Mouse (Mus musculus) hindbrain, embryonic 11.5 days (tissue): ENCODE data around the gene Klre1. TPM values are rescaled to one million over a fixed set of nuclear protein-coding genes. Genes with fewer than 3 reads are reported as not detected.

Experiments
- ATAC-seq: fragments of 200-750 bp; cut with Nextera tagmentation; 2 replicates; pipeline ENCODE4 v1.8.0; 2017; ENCODE audit warnings: mild to moderate bottlenecking, moderate TSS enrichment, moderate library complexity; ENCODE audit not compliant: low FRiP score
- DNase-seq: peaks from one replicate; pipeline ENCODE4 v3.0.0-alpha.2; 2015; ENCODE audit warnings: low spot score
- H3K27ac ChIP-seq: fragments of 300-500 bp; sonication (generic); 2 replicates; pipeline ENCODE4 v1.5.1; 2014; ENCODE audit warnings: mild to moderate bottlenecking, low read depth, low read length
- H3K27me3 ChIP-seq: fragments of 300-500 bp; sonication (generic); 2 replicates; pipeline ENCODE4 v1.6.1; 2014; ENCODE audit warnings: mild to moderate bottlenecking, low read length, moderate library complexity, mixed read lengths; ENCODE audit not compliant: control insufficient read depth, insufficient read depth
- H3K36me3 ChIP-seq: fragments of 300-500 bp; sonication (generic); 2 replicates; pipeline ENCODE4 v1.6.1; 2014; ENCODE audit warnings: mild to moderate bottlenecking, low read length, moderate library complexity, mixed read lengths; ENCODE audit not compliant: control insufficient read depth, insufficient read depth
- H3K4me1 ChIP-seq: fragments of 300-500 bp; sonication (generic); replicated peaks from 2 replicates; pipeline ENCODE4 v1.6.1; 2014; ENCODE audit warnings: low read length, mixed read lengths; ENCODE audit not compliant: control insufficient read depth, insufficient read depth
- H3K4me2 ChIP-seq: fragments of 300-500 bp; sonication (generic); replicated peaks from 2 replicates; pipeline ENCODE4 v1.6.1; 2014; ENCODE audit warnings: mild to moderate bottlenecking, low read depth, low read length
- H3K4me3 ChIP-seq: fragments of 300-500 bp; sonication (generic); 2 replicates; pipeline ENCODE4 v1.5.1; 2014; ENCODE audit warnings: low read depth, low read length
- H3K9ac ChIP-seq: fragments of 300-500 bp; sonication (generic); 2 replicates; pipeline ENCODE4 v1.6.1; 2014; ENCODE audit warnings: low read depth, low read length
- H3K9me3 ChIP-seq: fragments of 300-500 bp; sonication (generic); 2 replicates; pipeline ENCODE4 v1.6.1; 2016; ENCODE audit warnings: low read length; ENCODE audit not compliant: control insufficient read depth
- WGBS: fragments of 180-500 bp; shearing (Covaris S2); extraction: QIAGEN DNeasy Blood & Tissue Kit; methylation state at CpG from one replicate; pipeline ENCODE4 v1.1.7; 2014; 5-methylcytosine and 5-hydroxymethylcytosine counted together
- polyA plus RNA-seq: library from polyadenylated mRNA; unstranded; fragments of >200 nt; fragmentation: Nextera tagmentation; extraction: Ambion mirVana; gene quantifications from 2 replicates; pipeline ENCODE4 v1.2.1, GENCODE M21; 2014

Klre1 gene
- polyA plus RNA-seq, 1 experiment from 2014 or later, result 0.11 TPM

- Histone ChIP-seq H3K27me3 (no peaks in the 10 kb centered on the region), H3K4me1 (no peaks in the 10 kb centered on the region), H3K27ac (no peak overlapping the region), H3K9me3 (no peaks in the 10 kb centered on the region), H3K4me2 (no peak overlapping the region), H3K4me3 (no peak overlapping the region), H3K36me3 (peaks cover 2% of the 10 kb centered on the region), H3K9ac (no peak overlapping the region)
- DNase-seq, result no peak
- 92% methylated on average over 6 of the region's 6 CpGs for WGBS
- ATAC-seq, result no peak
These were observed 39.1 kb upstream of the Klre1 start for GRCm38 (mm10) chr6:129538555-129538954.

- H3K9ac ChIP-seq, result no peak overlapping the region
- no peak overlapping the region for H3K27ac ChIP-seq
- WGBS, result 46% methylated on average over 9 of the region's 9 CpGs
- peak; percentile 48; the same call in 1 of the 2 replicates for ATAC-seq
- peak; percentile 39 for DNase-seq
- H3K4me1 ChIP-seq, result no peaks in the 10 kb centered on the region
- no peak overlapping the region for H3K4me2 ChIP-seq
- H3K4me3 ChIP-seq, result no peak overlapping the region
- no peaks in the 10 kb centered on the region for H3K27me3 ChIP-seq
- H3K9me3 ChIP-seq, result no peaks in the 10 kb centered on the region
- H3K36me3 ChIP-seq, result peaks cover 2% of the 10 kb centered on the region
These were observed 35.8 kb upstream of the Klre1 start for GRCm38 (mm10) chr6:129541931-129542330.

GRCm38 (mm10) chr6:129542540-129542939 is 35.2 kb upstream of the Klre1 start:
- Histone ChIP-seq H3K36me3 (peaks cover 2% of the 10 kb centered on the region), H3K4me3 (no peak overlapping the region), H3K4me2 (no peak overlapping the region), H3K9ac (no peak overlapping the region), H3K9me3 (no peaks in the 10 kb centered on the region), H3K27me3 (no peaks in the 10 kb centered on the region), H3K4me1 (no peaks in the 10 kb centered on the region), H3K27ac (no peak overlapping the region)
- ATAC-seq (no peak), DNase-seq (no peak)
- WGBS, result 84% methylated on average over 3 of the region's 3 CpGs

- peak; percentile 76 for ATAC-seq
These were observed 33.7 kb upstream of the Klre1 start for GRCm38 (mm10) chr6:129543709-129544606.

GRCm38 (mm10) chr6:129547277-129547676 is 30.4 kb upstream of the Klre1 start:
- ATAC-seq (no peak), DNase-seq (no peak)

More at GRCm38 (mm10) chr6:129543709-129544606, 33.7 kb upstream of the Klre1 start:
- 70% methylated on average over 6 of the region's 6 CpGs for WGBS
- Histone ChIP-seq H3K4me1 (no peaks in the 10 kb centered on the region), H3K9ac (no peak overlapping the region), H3K4me2 (no peak overlapping the region), H3K27me3 (no peaks in the 10 kb centered on the region), H3K4me3 (no peak overlapping the region), H3K36me3 (no peaks in the 10 kb centered on the region; the same call in none of the 2 replicates), H3K27ac (no peak overlapping the region), H3K9me3 (no peaks in the 10 kb centered on the region)
- DNase-seq, result peak; percentile 78

GRCm38 (mm10) chr6:129548009-129548408 is 29.7 kb upstream of the Klre1 start:
- 76% methylated on average over 3 of the region's 3 CpGs for WGBS

More at GRCm38 (mm10) chr6:129547277-129547676, 30.4 kb upstream of the Klre1 start:
- Histone ChIP-seq H3K9ac (no peak overlapping the region), H3K9me3 (no peaks in the 10 kb centered on the region), H3K27me3 (no peaks in the 10 kb centered on the region), H3K4me3 (no peak overlapping the region), H3K4me2 (no peak overlapping the region), H3K4me1 (no peaks in the 10 kb centered on the region), H3K27ac (no peak overlapping the region), H3K36me3 (no peaks in the 10 kb centered on the region)
- WGBS, result 88% methylated on average over 2 of the region's 2 CpGs

GRCm38 (mm10) chr6:129557298-129558023 is 20.2 kb upstream of the Klre1 start:
- H3K27ac ChIP-seq, result no peak overlapping the region
- peak; percentile 39 for DNase-seq
- H3K27me3 ChIP-seq, result no peaks in the 10 kb centered on the region
- H3K36me3 ChIP-seq, result no peaks in the 10 kb centered on the region
- H3K4me1 ChIP-seq, result no peaks in the 10 kb centered on the region
- H3K9ac ChIP-seq, result no peak overlapping the region
- no peak overlapping the region for H3K4me2 ChIP-seq
- peak; percentile 59 for ATAC-seq
- no peaks in the 10 kb centered on the region for H3K9me3 ChIP-seq
- no peak overlapping the region for H3K4me3 ChIP-seq

More at GRCm38 (mm10) chr6:129548009-129548408, 29.7 kb upstream of the Klre1 start:
- Histone ChIP-seq H3K36me3 (no peaks in the 10 kb centered on the region), H3K9me3 (no peaks in the 10 kb centered on the region), H3K4me2 (no peak overlapping the region), H3K27ac (no peak overlapping the region), H3K27me3 (no peaks in the 10 kb centered on the region), H3K4me1 (no peaks in the 10 kb centered on the region), H3K4me3 (no peak overlapping the region), H3K9ac (no peak overlapping the region)
- DNase-seq (no peak), ATAC-seq (no peak)

- Histone ChIP-seq H3K4me3 (no peak overlapping the region), H3K4me2 (no peak overlapping the region), H3K4me1 (no peaks in the 10 kb centered on the region), H3K27ac (no peak overlapping the region), H3K27me3 (no peaks in the 10 kb centered on the region), H3K36me3 (no peaks in the 10 kb centered on the region), H3K9ac (0 out of 2 replicates have a peak overlapping the region, but pooled peaks have one; percentile 35), H3K9me3 (no peaks in the 10 kb centered on the region)
- ATAC-seq (peak; percentile 83), DNase-seq (peak; percentile 86)
- 22% methylated on average over 12 of the region's 12 CpGs for WGBS
These were observed 18.6 kb upstream of the Klre1 start for GRCm38 (mm10) chr6:129558946-129559640.
